Mouse (Mus musculus): ENCODE measurements around the gene Ppm1d. TPM values are rescaled to one million over a fixed set of nuclear protein-coding genes. Genes with fewer than 3 reads are reported as not detected.

The Ppm1d gene
- total RNA-seq, 4 experiments from 2014 or later: 4.4 to 6.4 (median 5.0) TPM

- no peak for DNase-seq (ENCODE audit: low spot score in 2 of 2)
Measured at GRCm38 (mm10) chr11:85329167-85329894, 18.3 kb downstream of the Ppm1d start.

GRCm38 (mm10) chr11:85334778-85335177, 23.7 kb downstream of the Ppm1d start:
- DNase-seq (ENCODE audit: low spot score in 2 of 2): peak in 1 of 2 experiments; percentile 18

- DNase-seq (ENCODE audit: low spot score in 2 of 2): no peak
Measured at GRCm38 (mm10) chr11:85339173-85339831, 28.3 kb downstream of the Ppm1d start.

- DNase-seq (ENCODE audit: low spot score in 2 of 2): no peak
Measured at GRCm38 (mm10) chr11:85340070-85340616, 29.1 kb downstream of the Ppm1d start.

GRCm38 (mm10) chr11:85352539-85353380, 41.7 kb downstream of the Ppm1d start, which contains the start of gene Bcas3:
Bcas3 (plus strand) TSS chr11:85353167.
- DNase-seq (ENCODE audit: low spot score in 2 of 2): peak; percentile 98 to 99

GRCm38 (mm10) chr11:85353819-85354218, 42.8 kb downstream of the Ppm1d start:
- DNase-seq (ENCODE audit: low spot score in 2 of 2): no peak

GRCm38 (mm10) chr11:85359641-85360040, 48.6 kb downstream of the Ppm1d start:
- no peak for DNase-seq (ENCODE audit: low spot score in 2 of 2)

GRCm38 (mm10) chr11:85361621-85362020, 50.6 kb downstream of the Ppm1d start:
- DNase-seq (ENCODE audit: low spot score in 2 of 2): no peak

GRCm38 (mm10) chr11:85366168-85366567, 55.1 kb downstream of the Ppm1d start:
- DNase-seq (ENCODE audit: low spot score in 2 of 2): no peak

- no peak for DNase-seq (ENCODE audit: low spot score in 2 of 2)
Measured at GRCm38 (mm10) chr11:85367823-85368222, 56.8 kb downstream of the Ppm1d start.

GRCm38 (mm10) chr11:85379091-85379490, 68.0 kb downstream of the Ppm1d start:
- no peak for DNase-seq (ENCODE audit: low spot score in 2 of 2)

- DNase-seq (ENCODE audit: low spot score in 2 of 2): no peak
Measured at GRCm38 (mm10) chr11:85380046-85380445, 69.0 kb downstream of the Ppm1d start.

- DNase-seq (ENCODE audit: low spot score in 2 of 2): peak; percentile 33 to 48
Measured at GRCm38 (mm10) chr11:85382055-85382454, 71.0 kb downstream of the Ppm1d start.

GRCm38 (mm10) chr11:85383975-85384821, 73.2 kb downstream of the Ppm1d start:
- no peak for DNase-seq (ENCODE audit: low spot score in 2 of 2)

- no peak for DNase-seq (ENCODE audit: low spot score in 2 of 2)
Measured at GRCm38 (mm10) chr11:85392179-85392863, 81.3 kb downstream of the Ppm1d start.

- DNase-seq (ENCODE audit: low spot score in 2 of 2): no peak
Measured at GRCm38 (mm10) chr11:85392864-85393220, 81.8 kb downstream of the Ppm1d start.

- DNase-seq (ENCODE audit: low spot score in 2 of 2): no peak
Measured at GRCm38 (mm10) chr11:85393990-85394389, 82.9 kb downstream of the Ppm1d start.

GRCm38 (mm10) chr11:85395361-85395760, 84.3 kb downstream of the Ppm1d start:
- no peak for DNase-seq (ENCODE audit: low spot score in 2 of 2)
